Mouse (Mus musculus) lung, adult 2 months (tissue): Measurements from ENCODE around the gene Rsu1.

ENCODE experiments used
- CTCF ChIP-seq: fragments of 200-500 bp; IDR thresholded peaks from 2 replicates; pipeline ENCODE4 v1.5.1; 2011; ENCODE audit warnings: mild to moderate bottlenecking, low read length, control low read depth; ENCODE audit not compliant: insufficient read depth
- POLR2A ChIP-seq: fragments of 200-500 bp; IDR thresholded peaks from 2 replicates; pipeline ENCODE4 v1.6.1; 2011; ENCODE audit warnings: low read depth, mild to moderate bottlenecking, control low read depth, low read length, borderline replicate concordance; ENCODE audit errors: extremely low read depth

GRCm38 (mm10) chr2:13044555-13044954, 226.7 kb downstream of the Rsu1 start:
- TF ChIP-seq CTCF, result no peak
- TF ChIP-seq POLR2A, result no peak
